Mouse (Mus musculus) liver, adult 2 months (tissue): ENCODE measurements around the gene Eaf1.

ENCODE experiments used
- CTCF ChIP-seq: fragments of 200-500 bp; IDR thresholded peaks from 2 replicates; pipeline ENCODE4 v1.5.1; 2011; ENCODE audit warnings: low read depth, low read length, control low read depth
- POLR2A ChIP-seq: fragments of 200-500 bp; IDR thresholded peaks from 2 replicates; pipeline ENCODE4 v1.6.1; 2011; ENCODE audit warnings: low read length, control low read depth; ENCODE audit not compliant: insufficient read depth; ENCODE audit errors: extremely low read depth

DNA sequence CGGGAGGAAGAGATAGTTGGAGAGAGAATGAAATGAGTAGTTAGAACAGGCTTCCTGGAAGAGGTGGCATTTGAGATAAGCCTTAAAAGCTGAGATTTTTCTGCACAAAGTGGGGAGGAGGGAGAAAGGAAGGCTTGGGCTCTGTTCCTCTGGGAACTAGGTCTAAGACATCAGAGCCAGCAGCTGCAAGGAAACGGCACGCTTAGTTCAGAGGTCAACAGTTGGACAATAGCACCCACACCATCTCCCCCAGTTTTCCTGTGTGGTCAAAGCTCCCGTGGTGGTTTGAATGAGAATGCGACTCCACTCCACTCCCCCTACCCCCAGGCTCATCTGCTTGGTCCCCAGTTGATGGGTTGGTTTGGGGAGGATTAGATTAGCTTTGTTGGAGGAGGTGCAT is 65.0 kb downstream of the Eaf1 start:
- TF ChIP-seq POLR2A = no peak
- no peak for TF ChIP-seq CTCF
